Mouse (Mus musculus) kidney, adult 2 months (tissue): ENCODE measurements at regions not wholly inside any gene's neighbourhood (a gene's known extent, or its start where the extent isn't known, plus 50 kb on each side); places are given as distances from the start of the nearest gene placed in this dataset.

Experiments
- CTCF ChIP-seq: fragments of 200-500 bp; conservative IDR thresholded peaks from 2 replicates; pipeline ENCODE4 v1.5.1; 2011; ENCODE audit warnings: low read depth, mild to moderate bottlenecking, control low read depth, low read length, moderate library complexity, mixed read lengths; ENCODE audit not compliant: insufficient read depth, insufficient read length
- POLR2A ChIP-seq: fragments of 200-500 bp; IDR thresholded peaks from one replicate; pipeline ENCODE4 v1.6.1; 2011; ENCODE audit warnings: low read depth, low read length, control low read depth

- TF ChIP-seq CTCF: no peak
- TF ChIP-seq POLR2A: no peak
Observed at GRCm38 (mm10) chr1:42471846-42472494, 223.6 kb upstream of the Pou3f3 start.
